Mouse (Mus musculus): ENCODE results near the gene Rasgef1a.

- TF ChIP-seq POLR2A (IDR thresholded peaks at IDR 0.05; ENCODE audit: control insufficient read depth, low read depth, low read length) (no peak), CTCF (IDR thresholded peaks at IDR 0.05; ENCODE audit: control insufficient read depth, insufficient read depth, insufficient replicate concordance, low read depth, low read length) (no peak)
These were observed 129.7 kb downstream of the Rasgef1a start for GRCm38 (mm10) chr6:118140961-118141360.

Data from testis, adult 2 months (tissue).